Mouse (Mus musculus) adrenal gland, postnatal 36 days (tissue): ENCODE measurements at regions not wholly inside any gene's neighbourhood (a gene's known extent, or its start where the extent isn't known, plus 50 kb on each side); places are given as distances from the start of the nearest gene placed in this dataset.

Experiments
- DNase-seq, 2 experiments: peaks; one replicate each; pipeline ENCODE4 v3.0.0; 2021; ENCODE audit warnings: mixed read lengths in 1 of 2

DNA sequence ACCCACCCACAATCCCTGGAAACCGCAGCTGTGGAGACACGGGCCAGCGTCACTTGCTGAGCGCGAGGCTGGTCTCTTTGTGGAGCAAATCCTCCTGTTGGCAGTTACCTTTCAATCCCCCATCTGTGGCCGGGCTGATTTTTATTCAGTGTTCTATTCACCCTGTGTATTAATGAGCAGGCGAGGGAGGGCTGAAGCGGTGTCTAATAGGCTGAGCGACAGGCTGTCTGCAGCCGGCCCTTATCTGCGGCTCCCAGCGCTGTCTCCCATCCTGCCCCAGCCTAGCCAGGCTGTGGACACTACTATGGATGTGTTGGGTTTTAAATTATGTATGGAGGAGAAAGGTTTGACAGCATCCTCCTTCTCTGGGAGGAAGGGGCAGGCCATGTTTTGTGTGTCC lies 138.3 kb upstream of the Gm26897 start:
- DNase-seq, result no peak

DNA sequence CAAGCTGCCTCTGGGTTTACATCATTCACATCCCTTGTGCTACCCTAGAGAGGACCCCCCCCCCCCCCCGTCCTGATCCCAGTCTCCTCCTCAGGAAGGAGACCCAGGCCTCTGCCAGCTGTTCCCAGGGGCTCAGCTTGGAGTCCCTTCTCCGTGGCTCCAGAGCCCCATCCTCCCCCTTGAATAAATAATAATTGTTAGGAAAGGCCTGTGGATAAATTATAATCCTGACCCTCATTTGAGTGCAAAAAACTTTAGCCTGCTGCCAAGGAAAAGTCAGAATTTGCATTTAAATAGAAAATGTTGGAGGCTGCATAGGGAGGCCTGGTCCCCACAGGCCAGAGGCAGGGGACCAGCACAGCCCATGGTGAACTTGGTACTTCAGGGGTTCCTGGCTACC lies 136.0 kb upstream of the Gm26897 start:
- DNase-seq, result no peak

DNA sequence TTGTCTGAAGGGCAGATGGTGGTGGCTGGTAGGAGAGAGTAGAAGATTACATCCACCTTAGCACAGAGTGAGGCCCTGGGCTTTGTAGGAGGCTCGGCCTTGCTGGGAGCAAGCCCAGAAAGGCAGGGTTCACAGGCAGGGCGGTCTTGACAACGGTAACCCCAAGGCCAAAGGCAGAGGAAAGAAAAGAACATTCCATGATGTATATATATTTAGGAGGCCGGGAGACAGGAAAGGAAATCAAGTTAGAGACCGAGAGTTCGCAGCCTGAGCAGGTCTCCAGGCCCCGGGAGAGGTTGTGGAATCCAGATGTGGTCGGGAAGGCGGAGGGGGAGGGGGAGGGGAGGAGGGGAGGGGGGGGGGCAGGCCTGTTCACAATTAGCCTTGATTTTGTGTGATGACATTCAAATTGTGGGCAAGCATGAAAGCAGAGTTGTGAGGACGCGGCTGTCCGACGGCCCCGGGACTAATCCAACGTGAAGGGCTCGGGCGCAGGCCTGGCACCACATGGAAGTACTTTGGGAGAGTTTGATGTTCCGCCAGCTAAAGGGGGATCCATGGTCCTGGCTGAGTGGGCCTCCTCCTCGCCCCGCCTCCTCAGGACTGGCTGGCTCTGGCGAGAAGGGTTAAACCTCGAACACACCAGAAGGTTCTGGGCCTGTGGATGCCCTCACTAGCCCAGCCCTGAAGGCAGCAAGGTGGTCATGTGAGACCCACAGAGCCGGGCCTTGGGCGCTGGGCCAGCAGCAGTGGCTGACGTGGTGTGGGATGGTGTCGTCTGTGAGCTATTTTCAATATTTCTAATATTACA lies 131.8 kb upstream of the Gm26897 start:
- DNase-seq, result no peak

DNA sequence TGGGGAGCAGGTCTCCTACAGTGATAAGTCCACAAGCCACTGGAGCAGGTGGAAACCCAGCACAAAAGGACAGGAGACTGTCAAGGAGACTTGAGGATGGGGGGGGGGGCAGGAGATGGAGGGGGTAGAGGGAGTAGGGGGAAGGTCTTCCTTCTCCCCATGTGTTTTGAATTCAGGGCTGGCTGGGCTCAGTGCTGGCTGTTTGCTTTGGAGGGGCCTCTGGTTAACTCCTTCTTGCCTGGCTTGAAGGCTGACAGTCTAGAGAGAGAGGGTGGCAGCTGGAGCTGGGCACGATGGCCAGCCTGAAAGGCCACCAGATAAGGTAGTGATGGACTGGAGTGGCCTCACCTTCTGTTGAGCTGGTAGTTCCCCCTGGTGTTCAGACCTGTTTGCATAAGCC lies 120.0 kb upstream of the Gm26897 start:
- no peak for DNase-seq

DNA sequence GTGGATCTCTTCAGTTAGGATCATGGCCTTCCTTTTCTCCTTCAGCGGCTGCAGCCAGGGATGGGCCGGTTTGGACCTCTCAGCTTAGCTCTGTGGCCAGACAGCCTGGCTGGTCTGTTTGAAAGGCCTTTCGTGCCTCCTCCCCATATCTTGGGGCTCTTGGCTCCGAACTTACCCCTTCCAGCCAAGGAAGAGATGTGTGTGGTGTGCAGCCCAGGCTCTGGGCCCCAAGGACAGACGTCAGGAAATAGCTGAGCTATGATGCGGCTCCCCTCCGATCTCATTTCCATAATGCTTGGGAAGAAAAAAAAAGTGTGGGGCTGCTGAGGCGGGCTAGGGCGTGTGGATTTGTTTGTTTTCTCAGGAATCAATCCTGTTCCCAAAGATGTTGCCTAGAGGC lies 113.8 kb upstream of the Gm26897 start:
- DNase-seq, result peak in 1 of 2 experiments; percentile 26

DNA sequence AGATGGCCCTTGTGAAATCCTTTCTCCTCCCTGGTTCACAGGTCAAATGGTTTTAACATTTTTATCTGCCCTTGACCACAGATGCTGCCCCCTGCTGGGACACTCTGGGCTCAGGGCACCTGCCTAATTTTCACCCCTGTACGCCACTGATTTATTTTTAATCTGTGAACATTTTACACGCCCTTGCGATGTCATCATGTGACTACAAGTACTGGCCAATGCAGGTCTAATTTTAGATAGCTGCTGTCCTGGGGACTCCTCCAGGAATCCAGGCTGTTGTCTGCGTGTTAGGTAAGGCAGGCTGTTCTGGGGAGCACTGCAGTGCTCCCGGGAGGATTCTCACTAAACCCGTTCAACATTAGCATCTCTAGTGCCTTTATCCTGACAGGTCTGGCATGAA lies 113.1 kb upstream of the Gm26897 start:
- DNase-seq, result no peak

DNA sequence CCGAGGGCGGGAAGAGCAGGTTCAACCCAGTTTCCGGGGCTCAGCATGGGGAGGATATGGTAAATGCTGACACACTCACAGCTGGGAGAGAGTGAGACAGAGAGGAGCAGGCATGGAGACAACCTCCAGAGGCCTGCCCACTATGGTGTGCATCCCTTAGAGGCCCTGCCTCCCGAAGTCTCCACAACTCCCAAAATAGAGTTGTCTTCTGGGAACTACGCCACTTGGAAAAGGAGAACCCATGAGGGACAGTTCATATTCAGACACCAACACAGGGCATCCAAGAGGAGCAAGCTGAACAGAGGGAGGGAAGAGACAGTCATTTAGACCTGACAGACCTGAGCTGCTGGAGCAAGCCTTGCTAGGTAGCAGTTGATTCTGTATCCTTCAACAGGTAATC lies 111.2 kb upstream of the Gm26897 start:
- DNase-seq, result no peak

DNA sequence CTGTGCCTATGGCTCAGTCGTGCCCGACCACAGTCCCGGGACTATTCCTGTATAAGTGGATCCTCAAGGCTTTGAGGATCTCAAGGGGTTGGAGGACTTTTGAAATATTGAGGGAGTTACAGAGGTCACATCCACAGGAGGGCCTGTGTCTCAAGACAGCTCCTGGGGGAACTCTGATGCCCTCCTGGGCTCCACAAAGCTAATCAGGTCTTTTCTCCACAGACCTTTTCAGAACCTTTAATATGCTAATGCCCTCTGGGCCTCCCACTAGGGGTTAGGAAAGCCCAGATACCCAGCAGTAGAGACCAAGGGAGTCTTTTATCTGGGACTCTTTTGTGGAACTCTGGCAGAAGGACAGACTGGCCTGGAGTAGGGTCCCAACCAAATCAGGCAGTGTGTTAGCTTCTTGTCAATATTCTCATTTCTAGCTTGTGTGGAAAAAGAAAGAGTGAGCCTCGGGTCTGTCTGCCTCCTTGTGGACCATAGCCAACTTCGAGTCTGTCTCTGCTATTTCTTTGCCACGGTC lies 107.4 kb upstream of the Gm26897 start:
- DNase-seq, result no peak

DNA sequence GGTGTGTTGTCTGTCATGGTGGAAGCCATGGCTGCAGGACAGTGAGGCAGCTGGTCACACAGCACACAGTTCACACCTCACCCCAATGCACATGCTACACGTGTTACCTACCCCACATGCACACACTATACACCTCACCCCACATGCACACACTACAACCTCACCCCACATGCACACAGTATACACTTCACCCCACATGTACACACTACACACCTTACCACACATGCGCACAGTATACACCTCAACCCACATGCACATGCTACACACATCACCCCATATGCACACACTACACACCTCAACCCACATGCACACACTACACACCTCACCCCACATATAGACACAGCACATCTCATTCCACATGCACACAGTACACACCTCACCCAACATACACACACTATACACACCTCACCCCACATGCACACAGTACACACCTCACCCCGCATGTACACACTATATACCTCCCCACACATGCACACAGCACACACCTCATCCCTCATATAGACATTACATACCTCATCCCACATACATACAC lies 103.3 kb upstream of the Gm26897 start:
- no peak for DNase-seq

DNA sequence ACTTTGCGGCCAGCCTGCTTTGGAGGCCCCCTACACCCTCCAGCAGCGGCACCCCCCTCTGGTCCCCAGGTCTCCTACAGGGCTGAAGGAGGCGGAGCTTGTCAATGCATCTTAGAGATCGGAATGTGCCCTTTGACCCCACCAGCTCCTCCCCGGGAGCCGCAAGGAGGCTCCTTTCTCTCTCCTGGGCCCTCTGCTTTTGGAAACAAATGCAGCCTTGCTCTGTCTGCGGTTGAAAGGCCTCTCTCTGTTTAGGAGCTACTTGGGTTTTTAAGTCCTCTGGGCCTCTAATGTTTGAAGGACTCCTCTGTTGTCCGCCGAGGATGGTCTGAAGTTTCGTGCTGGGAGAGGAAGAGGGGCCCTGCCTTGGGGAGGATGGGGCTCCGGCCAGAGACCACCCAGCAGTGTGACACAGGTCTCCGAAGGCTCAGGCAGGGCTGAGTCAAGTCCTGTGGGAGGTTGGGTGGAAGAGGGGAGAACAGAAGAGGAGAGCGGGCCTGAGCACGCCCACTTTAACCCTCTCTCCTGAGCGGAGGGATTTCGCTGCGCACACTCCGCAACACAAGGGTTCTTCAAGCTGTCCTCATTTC lies 102.1 kb upstream of the Gm26897 start:
- DNase-seq, result no peak

DNA sequence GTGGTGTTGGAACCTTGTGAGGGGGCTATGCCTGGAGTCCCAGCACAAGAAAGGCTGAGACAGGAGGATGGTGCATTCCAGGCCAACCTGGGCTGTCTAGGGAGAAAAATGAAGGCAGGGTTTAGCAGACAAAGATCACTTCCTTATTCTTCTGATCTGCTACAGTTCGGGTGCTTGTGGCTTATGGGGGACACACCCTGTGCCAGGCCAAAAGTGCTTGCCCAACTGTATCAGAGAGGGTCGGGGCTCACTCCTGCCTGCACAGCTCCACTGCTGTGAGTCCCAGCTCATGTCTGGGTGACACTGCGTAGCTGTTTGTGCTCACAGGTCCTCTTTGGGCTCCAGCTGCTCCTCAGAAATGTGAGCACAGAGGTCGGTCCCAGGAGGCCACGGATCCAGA lies 98.6 kb upstream of the Gm26897 start:
- no peak for DNase-seq

DNA sequence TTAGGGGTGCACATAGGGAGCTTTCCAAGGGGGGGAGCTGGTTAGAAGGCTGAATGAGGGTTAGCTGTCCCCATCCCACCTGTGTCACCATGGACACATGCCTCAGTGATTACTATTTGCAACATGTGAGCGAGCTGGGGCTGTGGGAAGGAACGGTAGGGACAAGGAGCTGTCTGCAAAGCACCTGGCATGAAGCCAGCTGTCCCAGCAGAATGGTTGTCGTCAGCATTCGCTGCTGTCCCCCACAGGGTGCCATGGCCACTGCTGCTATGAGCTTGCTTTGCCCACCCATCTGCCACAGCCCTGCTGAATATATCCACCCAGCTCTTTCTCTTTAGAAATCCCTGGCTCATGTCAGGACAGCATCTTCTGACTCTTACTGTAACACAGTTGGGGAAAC lies 96.8 kb upstream of the Gm26897 start:
- no peak for DNase-seq

DNA sequence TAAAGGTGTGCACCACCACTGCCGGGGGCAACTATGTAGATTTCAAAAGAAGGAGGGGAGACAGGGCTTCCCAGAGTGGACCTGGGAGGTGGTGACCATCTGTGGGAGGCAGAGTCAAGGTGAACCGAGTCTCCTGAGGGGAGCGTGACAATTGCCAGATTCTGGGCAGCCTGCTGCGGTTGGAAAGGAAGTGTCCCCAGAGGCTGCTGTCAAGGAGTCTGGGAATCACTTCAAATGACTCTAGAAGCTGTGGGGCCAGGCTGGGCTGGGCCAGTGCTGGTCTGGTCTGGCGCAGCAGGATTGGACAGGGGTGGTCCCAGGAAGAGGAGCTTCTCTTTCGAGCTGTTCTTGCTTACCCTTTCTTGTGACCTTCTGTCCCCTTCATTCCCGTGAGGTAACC lies 95.4 kb upstream of the Gm26897 start:
- peak in 1 of 2 experiments; percentile 25 for DNase-seq

DNA sequence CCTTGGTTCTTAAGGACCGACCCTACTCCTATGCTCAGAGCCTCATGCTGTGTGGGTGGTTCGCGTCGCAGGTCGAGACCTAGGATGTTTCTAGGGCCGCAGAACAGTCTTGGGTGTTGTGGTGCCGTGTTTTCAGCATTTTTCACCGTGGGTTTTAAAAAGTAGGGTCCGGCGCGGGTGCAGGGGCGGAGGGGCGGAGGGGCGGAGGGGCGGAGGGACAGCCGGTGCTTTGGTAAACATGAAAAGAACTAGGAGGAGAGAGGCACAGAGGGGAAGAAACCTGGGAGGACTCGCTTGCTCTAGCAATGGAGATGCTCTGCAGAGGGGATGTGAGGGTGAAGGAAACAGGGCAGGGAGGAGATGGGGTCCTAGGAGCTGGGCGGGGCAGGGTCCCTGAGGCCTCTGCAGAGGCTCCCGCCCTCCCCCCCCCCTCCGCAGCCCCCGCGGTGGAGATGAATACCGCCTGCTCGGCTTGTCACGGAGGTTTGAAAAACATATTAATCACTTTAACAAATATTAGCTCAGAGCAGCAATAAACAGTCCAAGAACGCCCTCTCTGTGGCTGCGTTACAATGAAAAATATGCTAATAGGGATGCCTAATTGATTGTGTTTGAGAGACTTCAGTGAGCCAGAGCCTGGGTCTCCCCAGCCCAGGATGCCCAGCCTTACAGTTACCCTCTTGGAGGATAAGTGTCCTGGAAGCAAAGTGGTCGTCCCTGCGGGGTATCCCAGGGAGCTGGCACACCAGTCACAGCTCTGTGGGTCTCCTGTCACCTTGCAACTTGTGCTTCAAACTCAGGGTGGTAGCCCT lies 94.0 kb upstream of the Gm26897 start:
- no peak for DNase-seq

DNA sequence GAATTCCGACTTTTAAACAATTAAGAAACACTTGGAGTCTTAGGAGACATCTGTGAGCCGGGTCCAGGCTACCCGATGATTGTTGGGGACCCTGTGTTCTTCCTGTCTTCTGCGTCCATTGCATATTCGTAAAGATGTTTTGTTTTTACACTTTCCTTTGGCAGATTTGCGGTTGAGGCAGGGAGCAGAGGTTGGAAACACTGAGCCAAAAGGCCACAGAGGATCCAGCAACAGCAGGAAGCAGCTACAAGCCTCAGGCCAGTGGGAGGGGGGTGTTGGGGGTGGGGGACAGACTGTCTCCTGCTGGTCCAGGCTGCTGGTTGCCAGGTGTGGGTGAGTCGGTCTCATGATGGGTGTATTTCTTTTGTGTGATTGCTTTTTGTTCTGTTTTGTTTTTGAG lies 92.7 kb upstream of the Gm26897 start:
- no peak for DNase-seq

DNA sequence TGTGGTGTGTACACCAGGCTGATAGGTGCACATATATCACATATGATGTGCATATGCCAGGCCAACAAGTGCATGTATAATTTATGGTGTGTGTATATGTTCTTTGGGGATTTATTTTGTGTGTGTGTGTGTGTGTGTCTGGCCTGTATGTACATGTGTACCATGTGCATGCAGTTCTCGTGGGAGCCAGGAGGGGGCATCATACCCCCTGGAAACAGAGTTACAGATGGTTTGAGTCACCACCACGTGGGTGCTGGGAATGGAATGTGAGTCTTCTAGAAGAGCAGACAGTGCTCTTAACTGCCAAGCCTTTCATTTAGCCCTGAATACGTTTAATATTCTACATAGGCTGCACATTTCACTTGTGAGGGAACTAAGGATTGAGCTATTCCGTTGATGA lies 92.0 kb upstream of the Gm26897 start:
- no peak for DNase-seq

DNA sequence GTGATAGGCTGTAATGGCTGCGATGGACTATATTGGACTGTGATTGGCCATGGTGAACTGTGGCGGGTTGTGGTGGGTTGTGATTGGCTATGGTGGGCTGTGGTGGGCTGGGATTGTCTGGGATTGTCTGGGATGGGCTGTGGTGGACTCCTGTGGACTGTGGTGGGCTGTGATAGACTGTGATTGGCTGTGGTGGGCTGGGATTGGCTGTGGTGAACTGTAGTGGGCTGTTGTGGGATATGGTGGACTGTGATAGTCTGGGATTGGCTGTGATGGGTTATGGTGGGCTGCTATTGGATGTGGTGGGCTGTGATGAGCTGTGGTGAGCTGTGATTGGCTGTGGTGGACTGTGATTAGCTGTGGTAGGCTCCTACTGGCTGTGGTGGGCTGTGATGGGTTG lies 89.6 kb upstream of the Gm26897 start:
- DNase-seq, result no peak

DNA sequence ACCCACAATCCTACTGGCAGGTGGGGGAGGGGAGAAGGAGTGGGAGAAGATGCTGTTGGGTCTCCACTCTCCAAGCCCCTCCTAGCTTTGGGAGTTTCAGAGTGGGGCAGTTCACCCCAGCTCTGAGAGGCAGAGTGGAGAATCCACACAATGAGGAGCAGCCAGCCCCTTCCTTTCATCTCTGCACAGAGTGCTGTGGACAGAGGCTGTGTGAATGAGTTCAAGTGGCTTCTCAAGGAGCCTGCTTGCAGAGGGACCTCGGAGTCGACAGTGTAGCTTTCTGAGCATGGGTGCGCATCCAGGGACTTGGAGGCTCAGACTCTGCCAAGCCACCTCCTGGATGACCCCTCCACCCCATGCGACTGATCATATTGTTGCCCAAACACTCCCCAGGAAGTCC lies 88.9 kb upstream of the Gm26897 start:
- no peak for DNase-seq

DNA sequence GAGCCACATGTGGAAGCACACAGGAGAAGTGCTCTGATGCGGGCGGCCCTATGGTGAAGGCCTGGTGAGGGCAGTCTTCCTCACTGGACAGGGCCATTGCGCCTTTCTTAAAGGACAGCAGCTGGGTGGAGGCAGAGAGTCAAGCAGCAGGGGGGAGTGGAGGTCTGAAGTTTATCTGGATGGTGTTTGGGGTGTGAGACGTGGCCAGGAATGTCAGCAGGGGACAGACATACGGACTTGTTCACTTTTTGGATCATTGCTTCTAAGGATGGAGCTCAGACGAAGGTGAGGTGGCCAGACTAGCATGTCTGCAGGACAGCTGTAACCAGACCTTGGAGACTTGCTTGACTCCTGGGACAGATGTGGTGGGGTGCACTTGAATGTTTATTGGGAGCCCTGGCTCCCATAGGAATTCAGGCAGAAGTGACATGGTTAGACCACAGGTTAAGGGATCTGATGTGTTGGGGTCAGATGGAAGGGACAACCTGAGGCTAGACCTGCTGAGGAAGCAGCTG lies 86.0 kb upstream of the Gm26897 start:
- DNase-seq, result no peak

DNA sequence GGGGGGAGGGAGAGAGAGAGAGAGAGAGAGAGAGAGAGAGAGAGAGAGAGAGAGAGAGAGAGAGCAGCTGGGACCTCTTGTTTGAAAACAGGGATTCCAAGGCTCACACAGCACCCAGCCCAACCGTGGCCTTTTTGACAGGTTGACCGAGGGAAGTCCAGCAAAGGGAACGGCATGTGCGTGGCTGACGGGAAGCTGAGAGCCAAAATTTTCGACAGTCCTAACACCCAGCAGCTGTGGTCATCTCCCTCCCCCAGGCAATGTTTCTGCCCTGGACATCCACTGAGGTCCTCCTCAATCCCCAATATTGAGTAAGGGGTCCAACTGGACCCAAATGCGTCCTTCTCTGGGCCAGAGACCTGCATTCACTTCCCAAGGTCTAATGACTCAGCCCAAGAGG lies 85.2 kb upstream of the Gm26897 start:
- no peak for DNase-seq

DNA sequence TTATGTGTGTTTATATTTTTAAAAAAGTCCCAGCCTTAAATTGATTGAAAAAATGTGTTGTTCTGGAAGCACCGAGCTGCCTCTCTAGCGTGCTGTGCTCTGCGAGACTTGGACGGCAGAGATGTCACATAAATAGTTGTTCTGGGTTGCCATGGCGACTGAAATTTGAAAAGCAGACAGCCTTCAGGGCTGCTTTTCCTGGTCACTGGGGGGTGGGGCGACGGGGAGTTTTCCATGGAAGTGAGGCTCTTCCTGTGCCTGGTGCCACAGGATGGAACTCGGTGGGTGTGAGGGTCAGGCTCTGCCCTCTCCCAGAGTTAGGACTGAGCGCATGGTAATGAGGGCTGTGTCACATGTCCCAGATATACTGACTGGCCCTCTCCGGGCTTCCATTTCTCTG lies 84.7 kb upstream of the Gm26897 start:
- peak; percentile 54 to 67 for DNase-seq

DNA sequence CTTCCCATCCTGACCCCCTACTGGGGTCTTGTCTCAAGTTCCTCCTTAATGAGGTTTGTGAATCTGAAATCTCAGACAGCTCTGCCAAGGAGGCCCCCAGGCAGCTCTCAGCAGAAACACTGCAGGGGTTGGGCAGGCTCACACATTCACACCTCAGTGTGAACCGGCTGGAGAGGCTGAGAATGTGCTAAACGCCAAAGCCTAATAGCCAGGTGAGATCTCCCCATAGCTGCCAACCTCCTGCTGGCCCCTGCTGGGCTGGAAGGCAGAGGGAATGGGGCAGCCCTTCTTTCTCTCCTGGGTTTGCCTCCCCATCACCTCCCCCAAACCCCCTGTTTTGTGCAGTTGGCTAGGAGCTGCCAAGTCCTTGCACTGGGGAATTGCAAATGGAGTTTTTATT lies 81.3 kb upstream of the Gm26897 start:
- no peak for DNase-seq

DNA sequence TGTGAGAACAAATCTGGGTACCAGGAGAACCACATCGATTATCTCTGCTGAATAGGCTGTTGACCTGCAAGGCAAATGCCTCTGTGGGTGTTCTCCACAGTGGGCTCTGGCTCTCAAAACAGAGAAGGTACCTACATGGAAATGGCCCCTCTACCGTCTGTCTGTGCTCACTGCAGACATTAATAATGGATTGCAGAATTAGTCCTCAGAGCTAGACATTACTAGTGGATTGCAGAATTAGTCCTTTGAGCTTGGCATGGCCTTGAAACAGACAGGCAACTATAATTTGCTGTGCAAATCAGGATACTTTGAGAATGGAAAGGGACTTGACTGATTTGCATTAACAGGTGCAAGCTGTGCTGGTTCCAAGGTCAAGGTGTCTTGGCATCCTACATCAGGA lies 77.3 kb upstream of the Gm26897 start:
- no peak for DNase-seq
